Mouse (Mus musculus): ENCODE data around the gene Dpy19l3.

Dpy19l3 gene

GRCm38 (mm10) chr7:35750873-35751272 lies 3.4 kb downstream of the Dpy19l3 start:
- no peak for DNase-seq (ENCODE audit: low spot score)

- no peak for DNase-seq (ENCODE audit: low spot score)
Observed at GRCm38 (mm10) chr7:35747397-35747964, 6.8 kb downstream of the Dpy19l3 start.

GRCm38 (mm10) chr7:35746686-35747396 lies 7.4 kb downstream of the Dpy19l3 start:
- no peak for DNase-seq (ENCODE audit: low spot score)

- DNase-seq (ENCODE audit: low spot score): no peak
Observed at GRCm38 (mm10) chr7:35745281-35745702, 9.0 kb downstream of the Dpy19l3 start.

- no peak for DNase-seq (ENCODE audit: low spot score)
Observed at GRCm38 (mm10) chr7:35744771-35745170, 9.5 kb downstream of the Dpy19l3 start.

GRCm38 (mm10) chr7:35742310-35742709 lies 11.9 kb downstream of the Dpy19l3 start:
- DNase-seq (ENCODE audit: low spot score): no peak

- no peak for DNase-seq (ENCODE audit: low spot score)
Observed at GRCm38 (mm10) chr7:35741858-35742257, 12.4 kb downstream of the Dpy19l3 start.

GRCm38 (mm10) chr7:35740489-35741230 lies 13.6 kb downstream of the Dpy19l3 start:
- peak; percentile 26 for DNase-seq (ENCODE audit: low spot score)

- no peak for DNase-seq (ENCODE audit: low spot score)
Observed at GRCm38 (mm10) chr7:35738871-35739270, 15.4 kb downstream of the Dpy19l3 start.

GRCm38 (mm10) chr7:35733313-35734050 lies 20.8 kb downstream of the Dpy19l3 start:
- DNase-seq (ENCODE audit: low spot score): no peak

GRCm38 (mm10) chr7:35732585-35733059 lies 21.6 kb downstream of the Dpy19l3 start:
- DNase-seq (ENCODE audit: low spot score): no peak

- no peak for DNase-seq (ENCODE audit: low spot score)
Observed at GRCm38 (mm10) chr7:35729621-35730031, 24.6 kb downstream of the Dpy19l3 start.

GRCm38 (mm10) chr7:35728376-35728775 lies 25.9 kb downstream of the Dpy19l3 start:
- DNase-seq (ENCODE audit: low spot score): no peak

- no peak for DNase-seq (ENCODE audit: low spot score)
Observed at GRCm38 (mm10) chr7:35723035-35723434, 31.2 kb downstream of the Dpy19l3 start.

- no peak for DNase-seq (ENCODE audit: low spot score)
Observed at GRCm38 (mm10) chr7:35718421-35719178, 35.7 kb downstream of the Dpy19l3 start.

GRCm38 (mm10) chr7:35710366-35710765 lies 43.9 kb downstream of the Dpy19l3 start:
- DNase-seq (ENCODE audit: low spot score): no peak

GRCm38 (mm10) chr7:35708101-35708500 lies 46.2 kb downstream of the Dpy19l3 start:
- no peak for DNase-seq (ENCODE audit: low spot score)

- no peak for DNase-seq (ENCODE audit: low spot score)
Observed at GRCm38 (mm10) chr7:35699005-35699404, 55.2 kb downstream of the Dpy19l3 start.

- DNase-seq (ENCODE audit: low spot score): no peak
Observed at GRCm38 (mm10) chr7:35698073-35698472, 56.2 kb downstream of the Dpy19l3 start.

GRCm38 (mm10) chr7:35692641-35693040 lies 61.6 kb downstream of the Dpy19l3 start:
- DNase-seq (ENCODE audit: low spot score): no peak

- no peak for DNase-seq (ENCODE audit: low spot score)
Observed at GRCm38 (mm10) chr7:35692117-35692516, 62.1 kb downstream of the Dpy19l3 start.
